Mouse (Mus musculus) myocyte (in vitro differentiated cells): ENCODE measurements around the gene Ppip5k1. TPM values are rescaled to one million over a fixed set of nuclear protein-coding genes. Genes with fewer than 3 reads are reported as not detected.
"Not testable (repeated sequence)": the region's sequence is repeated elsewhere in the genome, so short reads cannot be mapped to it uniquely, and the experiment has no call there.

ENCODE experiments used
- H3K27me3 ChIP-seq: one replicate; pipeline ENCODE4 v1.6.1; 2011; ENCODE audit not compliant: control insufficient read depth, insufficient read depth, insufficient read length
- H3K36me3 ChIP-seq: one replicate; pipeline ENCODE4 v1.6.1; 2011; ENCODE audit not compliant: control insufficient read depth, insufficient read depth
- H3K4me2 ChIP-seq: one replicate; pipeline ENCODE4 v1.6.1; 2011; ENCODE audit warnings: low read depth, control low read depth
- H3K4me3 ChIP-seq: one replicate; pipeline ENCODE4 v1.5.1; 2011; ENCODE audit warnings: mild to moderate bottlenecking, control low read depth, moderate library complexity
- H3K79me2 ChIP-seq: one replicate; pipeline ENCODE4 v1.6.1; 2011; ENCODE audit not compliant: control insufficient read depth, insufficient read depth
- H3ac ChIP-seq: one replicate; pipeline ENCODE4 v1.6.1; 2011; ENCODE audit not compliant: control insufficient read depth, insufficient read length
- CEBPB ChIP-seq: IDR thresholded peaks from 2 replicates; pipeline ENCODE4 v1.6.1; 2011; ENCODE audit warnings: mild to moderate bottlenecking, moderate library complexity; ENCODE audit not compliant: poor library complexity, insufficient read depth, severe bottlenecking
- E2F4 ChIP-seq: IDR thresholded peaks from one replicate; pipeline ENCODE4 v1.6.1; 2011; ENCODE audit warnings: mild to moderate bottlenecking, control low read depth, moderate library complexity; ENCODE audit not compliant: insufficient read depth
- MAX ChIP-seq: IDR thresholded peaks from one replicate; pipeline ENCODE4 v1.6.1; 2011; ENCODE audit warnings: low read depth, mild to moderate bottlenecking, control low read depth
- MYOD1 ChIP-seq, 3 experiments: IDR thresholded peaks; one replicate each; pipeline ENCODE4 v1.6.1; 2011; ENCODE audit warnings: control low read depth in 2 of 3, low read depth in 2 of 3, mild to moderate bottlenecking in 2 of 3, moderate library complexity in 1 of 3; ENCODE audit not compliant: insufficient read length in 2 of 3, control insufficient read depth in 1 of 3
- MYOG ChIP-seq, 3 experiments: IDR thresholded peaks; one replicate each; pipeline ENCODE4 v1.6.1; 2011; ENCODE audit warnings: control low read depth in 2 of 3, low read depth in 2 of 3, mild to moderate bottlenecking in 2 of 3; ENCODE audit not compliant: insufficient read length in 2 of 3, control insufficient read depth in 1 of 3, insufficient read depth in 1 of 3
- POLR2A ChIP-seq: IDR thresholded peaks from one replicate; pipeline ENCODE4 v1.6.1; 2011; ENCODE audit warnings: low read depth, mild to moderate bottlenecking, control low read depth, moderate library complexity; ENCODE audit not compliant: insufficient read length
- POLR2AphosphoS2 ChIP-seq: IDR thresholded peaks from one replicate; pipeline ENCODE4 v1.6.1; 2011; ENCODE audit warnings: low read depth, control low read depth; ENCODE audit not compliant: insufficient read length
- REST ChIP-seq: IDR thresholded peaks from one replicate; pipeline ENCODE4 v1.6.1; 2011; ENCODE audit warnings: mild to moderate bottlenecking, control low read depth, moderate library complexity; ENCODE audit not compliant: insufficient read depth, insufficient read length
- SRF ChIP-seq: IDR thresholded peaks from one replicate; pipeline ENCODE4 v1.6.1; 2011; ENCODE audit warnings: low read depth; ENCODE audit not compliant: control insufficient read depth, insufficient read length
- TCF12 ChIP-seq: IDR thresholded peaks from one replicate; pipeline ENCODE4 v1.6.1; 2011; ENCODE audit warnings: mild to moderate bottlenecking, control low read depth; ENCODE audit not compliant: poor library complexity, insufficient read depth, severe bottlenecking
- TCF3 ChIP-seq: IDR thresholded peaks from one replicate; pipeline ENCODE4 v1.6.1; 2011; ENCODE audit warnings: low read depth, control low read depth; ENCODE audit not compliant: insufficient read length
- USF1 ChIP-seq: IDR thresholded peaks from one replicate; pipeline ENCODE4 v1.6.1; 2011; ENCODE audit warnings: low read depth, mild to moderate bottlenecking, control low read depth, moderate library complexity
- polyA plus RNA-seq: library from polyadenylated mRNA; unstranded; fragments of >200 nt; fragmentation: generic; extraction: Trizol; gene quantifications from one replicate; pipeline ENCODE4 v1.2.1, GENCODE M21; 2012; ENCODE audit warnings: missing spikeins

Gene Ppip5k1
- 7.2 TPM for polyA plus RNA-seq

- peak in 1 of 3 experiments; percentile 45 for TF ChIP-seq MYOD1 (IDR thresholded peaks at IDR 0.05; ENCODE audit: control insufficient read depth in 1 of 3, insufficient read length in 2 of 3, low read depth in 2 of 3)
- no peak for TF ChIP-seq USF1
- TF ChIP-seq REST: no peak
- TF ChIP-seq POLR2A: peak; percentile 26
- TF ChIP-seq CEBPB: no peak
- no peak for TF ChIP-seq SRF
- peak in 1 of 3 experiments; percentile 46 for TF ChIP-seq MYOG (IDR thresholded peaks at IDR 0.05; ENCODE audit: control insufficient read depth in 1 of 3, insufficient read depth in 1 of 3, insufficient read length in 2 of 3, low read depth in 2 of 3)
- H3K4me2 ChIP-seq: peak within 1 kb of the TSS; percentile 97
- H3K79me2 ChIP-seq: no peaks in the 10 kb centered on the region
- peak within 1 kb of the TSS; percentile 49 for H3K4me3 ChIP-seq
- peak within 1 kb of the TSS; percentile 17 for H3ac ChIP-seq
- H3K36me3 ChIP-seq: no peaks in the 10 kb centered on the region
- peaks cover 20% of the 10 kb centered on the region for H3K27me3 ChIP-seq
Observed at GRCm38 (mm10) chr2:121354820-121355592, at the start of gene Ppip5k1. TSS of gene Ppip5k1 (minus strand) at chr2:121355396.

GRCm38 (mm10) chr2:121403296-121403695, 48.1 kb upstream of the Ppip5k1 start:
- TF ChIP-seq TCF3: no peak
- TF ChIP-seq MYOD1 (IDR thresholded peaks at IDR 0.05; ENCODE audit: control insufficient read depth in 1 of 3, insufficient read length in 2 of 3, low read depth in 2 of 3): peak in 2 of 3 experiments; percentile 1 to 29
- no peaks in the 10 kb centered on the region for H3K79me2 ChIP-seq
- no peaks in the 10 kb centered on the region for H3K27me3 ChIP-seq
- H3K4me3 ChIP-seq: no peak overlapping the region
- no peak overlapping the region for H3ac ChIP-seq
- H3K4me2 ChIP-seq: no peak overlapping the region
- no peaks in the 10 kb centered on the region for H3K36me3 ChIP-seq

- Histone ChIP-seq H3K4me3 (no peak overlapping the region), H3K27me3 (no peaks in the 10 kb centered on the region), H3ac (no peak overlapping the region), H3K4me2 (no peak overlapping the region), H3K79me2 (no peaks in the 10 kb centered on the region), H3K36me3 (no peaks in the 10 kb centered on the region)
- TF ChIP-seq USF1: no peak
- TF ChIP-seq REST: no peak
- no peak for TF ChIP-seq MYOD1 (IDR thresholded peaks at IDR 0.05; ENCODE audit: control insufficient read depth in 1 of 3, insufficient read length in 2 of 3, low read depth in 2 of 3)
- no peak for TF ChIP-seq SRF
- no peak for TF ChIP-seq MYOG (IDR thresholded peaks at IDR 0.05; ENCODE audit: control insufficient read depth in 1 of 3, insufficient read depth in 1 of 3, insufficient read length in 2 of 3, low read depth in 2 of 3)
- no peak for TF ChIP-seq TCF12
- no peak for TF ChIP-seq CEBPB
Observed at GRCm38 (mm10) chr2:121396624-121397023, 41.4 kb upstream of the Ppip5k1 start.

DNA sequence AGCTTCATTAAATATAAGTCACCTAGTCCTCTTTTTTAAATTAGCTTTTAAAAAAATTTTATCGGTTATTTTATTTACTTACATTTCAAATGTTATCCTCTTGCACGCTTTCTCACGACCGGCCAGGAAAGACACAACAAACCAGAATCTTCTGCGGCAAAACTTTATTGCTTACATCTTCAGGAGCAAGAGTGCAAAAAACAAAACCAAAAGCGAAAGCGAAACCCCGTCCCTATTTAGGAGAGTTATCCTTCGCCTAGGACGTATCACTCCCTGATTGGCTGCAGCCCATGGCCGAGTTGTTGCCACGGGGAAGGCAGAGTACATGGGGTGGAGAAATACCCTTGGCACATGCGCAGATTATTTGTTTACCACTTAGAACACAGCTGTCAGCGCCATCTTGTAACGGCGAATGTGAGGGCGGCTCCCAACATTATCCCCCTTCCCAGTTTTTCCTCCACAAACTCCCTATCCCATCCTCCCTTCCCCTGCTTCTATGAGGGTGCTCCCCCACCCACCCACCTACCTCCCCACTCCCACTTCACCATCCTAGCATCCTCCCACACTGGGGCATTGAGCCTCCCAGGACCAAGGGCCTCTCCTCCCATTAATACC, 31.9 kb upstream of the Ppip5k1 start, which contains the start of gene Strc:
Gene Strc (minus strand): TSS at position 208 of the 615 bp plus-strand sequence.
- H3K79me2 ChIP-seq, H3K4me2 ChIP-seq, H3K36me3 ChIP-seq, H3K27me3 ChIP-seq, H3ac ChIP-seq, H3K4me3 ChIP-seq: not testable (repeated sequence)

GRCm38 (mm10) chr2:121374766-121375165, 19.6 kb upstream of the Ppip5k1 start:
- H3K36me3 ChIP-seq: no peaks in the 10 kb centered on the region
- H3K27me3 ChIP-seq: peaks cover 69% of the 10 kb centered on the region
- no peak overlapping the region for H3K4me2 ChIP-seq
- H3K79me2 ChIP-seq: no peaks in the 10 kb centered on the region
- TF ChIP-seq TCF12: no peak
- no peak for TF ChIP-seq POLR2A
- no peak for TF ChIP-seq MYOG (IDR thresholded peaks at IDR 0.05; ENCODE audit: control insufficient read depth in 1 of 3, insufficient read depth in 1 of 3, insufficient read length in 2 of 3, low read depth in 2 of 3)
- TF ChIP-seq MAX: no peak
- TF ChIP-seq CEBPB: no peak
- no peak for TF ChIP-seq MYOD1 (IDR thresholded peaks at IDR 0.05; ENCODE audit: control insufficient read depth in 1 of 3, insufficient read length in 2 of 3, low read depth in 2 of 3)
- no peak for TF ChIP-seq SRF
- TF ChIP-seq REST: no peak
- no peak for TF ChIP-seq USF1
- TF ChIP-seq E2F4: no peak
- no peak for TF ChIP-seq POLR2AphosphoS2
- no peak for TF ChIP-seq TCF3
- H3K4me3 ChIP-seq: no peak overlapping the region
- no peak overlapping the region for H3ac ChIP-seq
